Mouse (Mus musculus): ENCODE measurements around the gene Tmprss9. TPM values are rescaled to one million over a fixed set of nuclear protein-coding genes. Genes with fewer than 3 reads are reported as not detected.

The Tmprss9 gene
- total RNA-seq, 2 experiments from 2014 or later: not detected

- DNase-seq: no peak
These were observed 66.0 kb downstream of the Tmprss9 start for GRCm38 (mm10) chr10:80937646-80938045.

DNA sequence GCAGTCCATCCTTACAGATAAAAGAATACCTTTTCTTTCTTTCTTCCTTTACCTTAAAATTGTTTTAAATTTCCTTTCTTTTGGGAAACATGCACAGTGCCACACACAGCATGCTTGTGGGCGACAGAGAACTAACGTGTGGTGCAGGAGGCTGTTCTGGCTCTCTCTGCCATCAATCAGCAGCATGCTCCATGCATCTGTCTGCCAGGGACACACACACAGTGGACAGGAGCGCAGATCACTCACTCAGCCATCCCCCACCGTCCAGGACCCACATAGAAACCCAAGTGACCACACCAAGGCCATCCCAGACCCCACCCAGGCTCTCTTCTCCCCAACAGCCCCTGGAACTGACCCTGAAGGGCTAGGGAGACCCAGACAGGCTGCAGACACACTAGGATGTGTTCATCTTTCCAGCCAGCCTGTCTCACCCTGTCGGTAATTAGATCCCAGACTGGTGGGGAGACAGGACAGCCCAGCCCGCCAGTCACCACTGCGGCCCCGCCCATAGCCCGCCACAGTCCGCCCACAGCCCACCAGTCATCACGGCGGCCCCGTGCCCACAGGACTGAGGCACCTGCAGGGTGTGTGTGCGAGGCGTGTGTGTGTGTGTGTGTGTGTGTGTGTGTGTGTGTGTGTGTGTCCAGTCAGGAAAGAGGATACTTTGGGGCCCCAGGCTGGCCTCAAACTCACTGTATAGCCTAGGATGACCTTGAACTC lies 67.3 kb downstream of the Tmprss9 start:
- no peak for DNase-seq

- peak; percentile 88 to 89 for DNase-seq
These were observed 68.0 kb downstream of the Tmprss9 start for GRCm38 (mm10) chr10:80939671-80940070.

DNA sequence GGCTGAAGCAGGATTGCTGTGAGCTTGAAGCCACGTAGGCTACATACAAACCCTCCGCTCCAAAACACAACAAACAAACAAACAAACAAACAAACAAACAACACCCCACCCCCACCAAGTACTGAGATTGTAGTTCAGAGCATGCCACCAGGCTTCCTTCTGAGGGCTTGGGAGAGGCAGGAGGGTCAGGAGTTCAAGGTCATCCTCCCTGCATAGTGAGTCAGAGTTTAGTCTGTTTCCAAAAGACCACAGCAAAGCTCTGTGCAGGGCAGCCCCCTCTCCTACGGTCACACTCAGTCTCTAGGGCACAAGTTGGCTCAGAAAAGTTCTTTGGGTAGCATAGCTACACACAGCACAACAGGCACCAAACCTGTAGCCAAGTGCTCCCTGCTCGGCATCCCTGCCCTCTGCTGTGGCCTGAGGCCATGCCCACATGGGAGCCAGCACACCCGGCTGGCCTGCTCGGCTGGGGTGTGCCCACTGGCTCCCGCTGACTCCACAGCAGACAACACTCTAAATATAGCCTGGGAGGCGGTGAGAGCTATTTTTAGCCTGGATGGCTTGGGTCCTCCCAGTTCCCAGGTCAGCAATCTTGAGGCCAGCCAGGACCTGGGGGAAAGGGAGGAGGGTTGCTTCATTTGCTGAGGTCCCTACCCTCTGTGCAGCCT lies 68.8 kb downstream of the Tmprss9 start:
- DNase-seq: peak; percentile 78 to 91

GRCm38 (mm10) chr10:80940988-80941347 lies 69.3 kb downstream of the Tmprss9 start:
- DNase-seq: peak in 1 of 2 experiments; percentile 72

DNA sequence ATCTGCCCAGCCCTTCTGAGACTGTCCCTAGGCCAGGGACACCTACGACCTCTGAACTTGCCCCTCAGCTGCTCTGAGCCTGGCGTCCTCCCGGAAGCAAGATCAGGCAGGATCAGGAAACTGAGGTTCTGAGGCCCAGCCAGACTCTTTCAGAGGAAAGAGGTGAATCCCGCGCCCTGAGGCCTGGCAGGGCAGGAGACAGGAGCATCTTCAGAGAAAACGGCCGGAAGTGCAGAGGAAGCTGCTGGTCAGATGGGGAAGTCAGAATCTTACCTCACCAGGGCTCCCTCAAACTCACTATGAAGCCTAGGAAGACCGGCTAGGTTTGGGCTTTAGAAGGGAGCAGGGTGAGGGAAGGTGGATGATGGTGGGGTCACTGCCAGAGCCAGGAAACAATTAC lies 71.3 kb downstream of the Tmprss9 start:
- DNase-seq: no peak

DNA sequence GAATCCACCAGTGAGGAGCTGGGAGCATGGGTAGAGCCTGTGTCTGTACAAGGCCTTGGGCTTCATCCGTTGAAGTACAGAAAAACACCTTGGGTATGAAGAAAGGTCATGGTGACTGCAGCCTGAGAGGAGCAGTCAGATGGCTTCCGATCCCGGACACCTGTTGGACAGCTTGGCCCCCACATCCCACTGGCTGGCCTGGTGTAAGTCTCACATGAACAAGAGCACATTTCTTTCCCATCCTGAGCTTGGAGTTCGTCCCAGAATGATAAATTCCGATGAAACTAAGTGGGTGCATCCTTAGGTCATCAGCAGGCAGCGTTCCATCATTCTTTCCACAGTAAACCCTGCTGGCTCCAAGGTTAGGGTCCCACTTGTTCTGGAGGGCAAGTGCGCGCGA lies 72.1 kb downstream of the Tmprss9 start:
- DNase-seq: no peak

DNA sequence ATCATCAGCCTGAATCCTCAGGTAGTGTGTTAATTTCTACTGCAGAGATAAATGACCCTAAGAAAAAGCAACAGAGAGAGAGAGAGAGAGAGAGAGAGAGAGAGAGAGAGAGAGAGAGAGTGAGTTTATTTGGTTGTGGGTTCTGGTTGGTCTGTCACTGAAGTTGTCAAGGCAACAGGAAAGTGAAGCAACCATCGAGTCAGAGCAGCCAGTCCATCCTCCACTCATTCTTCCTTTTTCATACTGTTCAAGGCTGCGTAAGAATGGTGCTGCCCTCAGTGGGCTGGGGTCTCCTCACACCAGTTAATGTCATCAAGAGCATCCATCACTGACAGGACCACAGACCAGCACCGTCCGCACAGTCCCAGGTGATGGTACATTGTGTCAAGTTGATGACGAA lies 72.6 kb downstream of the Tmprss9 start:
- DNase-seq: no peak

- DNase-seq: no peak
These were observed 75.2 kb downstream of the Tmprss9 start for GRCm38 (mm10) chr10:80946684-80947437.

- DNase-seq: peak; percentile 47 to 62
These were observed 76.2 kb downstream of the Tmprss9 start for GRCm38 (mm10) chr10:80947802-80948201.

DNA sequence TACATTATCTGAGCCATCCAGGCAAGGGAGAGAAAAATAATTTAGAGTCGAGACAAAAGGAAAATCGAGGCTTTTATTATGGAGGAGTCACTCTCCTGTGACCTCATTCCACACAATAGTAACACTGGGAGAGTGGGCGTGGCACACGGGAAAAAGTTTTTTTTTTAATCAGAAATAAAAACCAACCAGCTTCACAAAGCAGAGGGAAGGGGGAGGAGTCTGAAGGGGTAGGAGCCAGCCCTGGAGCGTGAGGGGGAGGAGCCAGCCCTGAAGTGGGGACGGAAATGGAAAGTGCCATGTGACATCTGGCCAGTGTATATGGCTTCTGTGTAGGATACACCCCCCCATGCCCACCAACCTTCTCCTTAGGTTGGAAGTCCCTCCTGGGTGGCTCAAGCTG lies 76.9 kb downstream of the Tmprss9 start:
- DNase-seq: peak in 1 of 2 experiments; percentile 48

GRCm38 (mm10) chr10:80949081-80949480 lies 77.4 kb downstream of the Tmprss9 start:
- no peak for DNase-seq

Small RNA genes lying within 50 kb of the gene (microRNA-seq; reads per million reads assigned to microRNA genes)
- gene Mir1982: 1.1 to 4.6 reads per million in 2 experiments

Other genes with a start within 250 kb of the Tmprss9 start
- 100 to 1,000 TPM; 121 to 132 TPM for gene Csnk1g2, start 249.0 kb upstream of the Tmprss9 start, total RNA-seq (2021)
- 10 to 100 TPM; 43.2 to 46.1 TPM for gene Btbd2, start 214.8 kb upstream of the Tmprss9 start, total RNA-seq (2021)
- gene Mknk2, start 193.7 kb upstream of the Tmprss9 start, total RNA-seq (2021): 100 to 1,000 TPM; 185 to 204 TPM
- gene Mob3a, start 169.9 kb upstream of the Tmprss9 start, total RNA-seq (2021): 1 to 10 TPM; 7.5 to 8.0 TPM
- 1 to 10 TPM; 2.5 to 2.6 TPM for gene Izumo4, start 169.7 kb upstream of the Tmprss9 start, total RNA-seq (2021)
- 10 to 100 TPM; 42.3 to 45.0 TPM for gene Ap3d1, start 129.6 kb upstream of the Tmprss9 start, total RNA-seq (2021)
- gene Dot1l, start 116.6 kb upstream of the Tmprss9 start, total RNA-seq (2021): 10 to 100 TPM; 11.7 to 14.3 TPM
- 10 to 100 TPM; 28.6 to 28.7 TPM for gene Sf3a2, start 73.7 kb upstream of the Tmprss9 start, total RNA-seq (2021)
- 10 to 100 TPM; 30.7 to 32.4 TPM for gene Plekhj1, start 73.2 kb upstream of the Tmprss9 start, total RNA-seq (2021)
- gene Amh, start 66.6 kb upstream of the Tmprss9 start, total RNA-seq (2021): under 1 TPM in 1 of 2 experiments, not detected in 1; 0.33 TPM
- under 1 TPM; 0.41 to 0.69 TPM for gene Jsrp1, start 58.4 kb upstream of the Tmprss9 start, total RNA-seq (2021)
- gene Oaz1, start 45.2 kb upstream of the Tmprss9 start, total RNA-seq (2021): 100 to 1,000 TPM; 897 to 934 TPM
- 10 to 100 TPM; 13.5 to 16.6 TPM for gene Lingo3, start 27.8 kb upstream of the Tmprss9 start, total RNA-seq (2021)
- 10 to 100 TPM; 23.5 to 27.8 TPM for gene Lsm7, start 16.6 kb upstream of the Tmprss9 start, total RNA-seq (2021)
- gene Sppl2b, start 16.6 kb upstream of the Tmprss9 start, total RNA-seq (2021): 10 to 100 TPM; 11.9 to 15.9 TPM
- gene Timm13, start 29.1 kb downstream of the Tmprss9 start, total RNA-seq (2021): 100 to 1,000 TPM; 125 to 144 TPM
- 1 to 10 TPM; 4.7 to 5.8 TPM for gene Lmnb2, start 46.4 kb downstream of the Tmprss9 start, total RNA-seq (2021)
- gene Gadd45b, start 58.2 kb downstream of the Tmprss9 start, total RNA-seq (2021): 10 to 100 TPM; 14.9 to 19.0 TPM
- 1 to 10 TPM in 1 of 2 experiments, under 1 TPM in 1; 0.82 to 1.3 TPM for gene Gng7, start 143.1 kb downstream of the Tmprss9 start, total RNA-seq (2021)
- not detected for gene Diras1, start 153.8 kb downstream of the Tmprss9 start, total RNA-seq (2021)
- gene Slc39a3, start 165.6 kb downstream of the Tmprss9 start, total RNA-seq (2021): 10 to 100 TPM; 12.8 to 14.2 TPM
- 100 to 1,000 TPM in 1 of 2 experiments, 10 to 100 TPM in 1; 99.5 to 102 TPM for gene Sgta, start 188.3 kb downstream of the Tmprss9 start, total RNA-seq (2021)
- gene Thop1, start 198.2 kb downstream of the Tmprss9 start, total RNA-seq (2021): 10 to 100 TPM; 12.8 to 14.8 TPM
- gene Creb3l3, start 227.0 kb downstream of the Tmprss9 start, total RNA-seq (2021): under 1 TPM; 0.31 to 0.74 TPM
- 100 to 1,000 TPM; 118 to 132 TPM for gene Map2k2, start 234.1 kb downstream of the Tmprss9 start, total RNA-seq (2021)

All from heart, adult 18-20 months (tissue).